Mouse (Mus musculus) right cerebral cortex, postnatal 36 days (tissue): Measurements from ENCODE around the gene Vmn1r192.
"Not testable (repeated sequence)": the region's sequence is repeated elsewhere in the genome, so short reads cannot be mapped to it uniquely, and the experiment has no call there.

Experiments used
- DNase-seq, 2 experiments: peaks; one replicate each; pipeline ENCODE4 v3.0.0; 2022; ENCODE audit warnings: low spot score in 2 of 2, mixed read lengths in 1 of 2

Vmn1r192 gene

DNA sequence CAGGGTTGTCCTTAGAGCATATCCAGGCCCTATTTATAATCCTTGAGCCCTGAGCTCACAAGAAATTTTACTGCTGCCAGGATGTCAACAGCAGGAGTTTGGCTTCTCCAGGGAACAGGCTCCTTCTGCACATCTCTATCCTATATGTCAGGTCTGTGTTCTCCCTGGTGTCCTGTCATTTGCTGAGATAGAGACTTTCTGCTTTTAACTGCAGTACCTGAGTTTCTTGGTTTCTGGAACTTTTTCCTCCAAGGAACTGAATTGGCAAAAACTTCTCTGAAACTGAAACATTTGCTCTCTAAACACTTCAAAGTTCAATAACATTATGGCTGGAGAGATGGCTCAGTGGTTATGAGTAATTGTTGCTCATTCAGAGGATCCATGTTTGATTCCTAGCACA, at the start of gene Vmn1r192:
Gene Vmn1r192 (minus strand): TSS at position 101 of the 400 bp plus-strand sequence.
- DNase-seq, result no peak

DNA sequence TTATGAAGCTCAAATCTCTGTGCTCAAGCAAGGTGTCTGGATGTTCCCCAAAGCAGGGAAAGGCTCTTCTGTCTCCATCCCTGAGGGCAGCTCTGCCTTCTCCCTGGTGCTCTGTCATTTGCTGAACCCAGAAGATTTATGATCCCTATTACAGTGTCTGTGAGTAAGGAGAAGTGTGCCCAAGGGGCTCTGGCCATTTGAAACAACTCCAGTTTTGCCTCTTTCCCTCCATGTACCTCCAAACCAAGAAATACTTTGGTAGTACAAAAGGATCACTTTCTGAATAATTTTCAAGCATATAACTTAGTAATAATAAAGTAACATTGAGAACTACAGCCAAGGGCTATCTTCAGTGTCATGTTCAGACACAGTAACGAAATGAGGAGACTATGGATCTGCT, 32.1 kb upstream of the Vmn1r192 start, which contains the start of gene Vmn1r193:
Gene Vmn1r193 (minus strand): TSS at position 101 of the 400 bp plus-strand sequence.
- DNase-seq, result not testable (repeated sequence)

DNA sequence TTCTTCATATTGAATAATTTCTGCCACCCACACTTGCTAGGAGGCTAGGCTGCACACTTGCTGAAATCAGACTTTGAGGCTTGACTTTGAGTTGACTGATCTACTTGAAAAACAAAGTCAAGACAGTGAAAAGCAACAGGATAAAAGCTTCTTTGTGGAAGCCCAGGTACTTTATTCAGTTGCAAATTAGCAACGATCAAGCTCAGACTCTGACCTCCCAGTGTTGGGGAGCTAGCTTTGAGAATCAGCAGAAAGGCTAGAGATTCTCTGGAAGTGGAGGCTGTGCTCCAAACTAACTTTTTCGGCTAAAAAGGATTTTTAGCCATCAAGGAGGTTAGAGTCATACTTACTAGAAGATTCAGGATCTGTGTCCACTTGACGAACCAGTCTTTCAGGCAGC, 1.8 kb upstream of the Vmn1r192 start:
- DNase-seq, result not testable (repeated sequence)

DNA sequence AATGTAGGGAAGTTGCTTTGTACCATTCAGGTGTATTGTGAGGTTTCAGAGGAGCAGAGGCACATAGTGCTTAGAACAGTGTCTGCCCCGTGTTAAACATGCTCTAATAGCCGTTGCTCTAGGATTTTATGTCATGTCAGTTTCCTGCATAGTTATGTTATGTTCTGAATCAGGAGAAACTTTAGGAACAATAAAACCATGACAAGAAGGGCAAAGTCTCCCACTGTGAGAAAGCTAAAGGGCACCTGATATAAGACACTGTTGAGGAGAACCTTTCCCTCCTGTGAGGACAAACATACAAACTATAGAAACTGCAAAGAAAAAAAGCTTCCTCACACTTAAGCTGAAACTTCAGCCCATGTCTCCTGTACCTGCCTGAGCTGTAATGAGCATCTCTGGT, 556 bp downstream of the Vmn1r192 start:
- DNase-seq, result no peak

DNA sequence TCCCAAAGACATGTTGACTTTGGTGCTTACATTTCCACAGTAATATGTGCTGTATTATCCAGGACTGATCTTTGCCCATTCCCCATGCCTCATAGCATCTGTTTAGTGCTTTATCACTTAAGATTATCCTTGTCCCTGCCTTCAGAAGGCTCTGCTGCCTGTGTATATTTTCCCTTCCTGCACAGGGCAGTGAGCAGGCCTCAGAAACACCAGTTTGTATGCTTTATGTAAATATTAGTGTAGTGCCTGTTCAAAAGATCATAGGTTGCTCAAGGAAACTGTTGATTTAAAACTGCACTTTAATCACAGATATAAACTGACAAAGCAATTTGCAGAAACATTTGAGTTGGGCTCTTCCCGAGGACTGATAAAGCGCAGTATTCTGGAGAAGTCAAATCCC, 1.6 kb downstream of the Vmn1r192 start:
- DNase-seq, result no peak

DNA sequence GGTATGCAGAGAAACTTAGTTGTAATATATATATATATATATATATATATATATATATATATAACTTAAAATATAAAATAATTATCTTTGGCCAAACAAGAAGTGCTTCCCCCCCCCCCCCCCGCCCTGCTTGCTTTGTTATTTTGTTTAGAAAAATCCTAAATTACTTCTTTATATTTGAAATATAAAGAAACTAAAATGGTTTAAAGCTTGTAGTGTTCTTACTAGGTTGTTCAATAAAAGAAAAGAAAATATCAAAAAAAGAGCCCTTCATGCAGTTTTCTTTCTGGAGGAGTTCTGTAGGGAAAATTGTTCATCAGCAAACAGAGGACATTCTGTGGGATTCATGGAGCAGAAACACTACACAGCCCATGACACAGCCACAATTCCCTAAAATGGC, 7.1 kb downstream of the Vmn1r192 start, which contains the start of gene Vmn1r191:
Gene Vmn1r191 (minus strand): TSS at position 101 of the 400 bp plus-strand sequence.
- DNase-seq, result no peak

DNA sequence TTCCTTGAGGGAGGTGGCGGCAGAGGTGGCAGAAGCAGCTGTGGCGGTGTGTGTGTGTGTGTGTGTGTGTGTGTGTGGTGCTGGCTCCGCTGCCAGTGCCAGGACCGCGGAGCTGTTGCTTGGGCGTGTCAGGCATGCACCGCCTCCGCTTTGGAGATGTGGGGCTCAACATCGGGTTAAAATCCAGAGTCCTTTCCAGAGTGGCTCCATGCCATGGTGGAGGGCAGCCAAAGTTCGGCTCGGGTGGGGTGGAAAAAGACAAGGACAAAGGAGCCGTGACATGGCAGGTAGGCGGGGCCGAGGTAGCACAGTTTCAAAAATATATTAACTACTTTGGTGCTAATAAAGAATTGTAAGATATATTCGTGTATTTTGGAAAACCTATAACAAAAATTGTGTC, 22.5 kb downstream of the Vmn1r192 start:
- no peak for DNase-seq

DNA sequence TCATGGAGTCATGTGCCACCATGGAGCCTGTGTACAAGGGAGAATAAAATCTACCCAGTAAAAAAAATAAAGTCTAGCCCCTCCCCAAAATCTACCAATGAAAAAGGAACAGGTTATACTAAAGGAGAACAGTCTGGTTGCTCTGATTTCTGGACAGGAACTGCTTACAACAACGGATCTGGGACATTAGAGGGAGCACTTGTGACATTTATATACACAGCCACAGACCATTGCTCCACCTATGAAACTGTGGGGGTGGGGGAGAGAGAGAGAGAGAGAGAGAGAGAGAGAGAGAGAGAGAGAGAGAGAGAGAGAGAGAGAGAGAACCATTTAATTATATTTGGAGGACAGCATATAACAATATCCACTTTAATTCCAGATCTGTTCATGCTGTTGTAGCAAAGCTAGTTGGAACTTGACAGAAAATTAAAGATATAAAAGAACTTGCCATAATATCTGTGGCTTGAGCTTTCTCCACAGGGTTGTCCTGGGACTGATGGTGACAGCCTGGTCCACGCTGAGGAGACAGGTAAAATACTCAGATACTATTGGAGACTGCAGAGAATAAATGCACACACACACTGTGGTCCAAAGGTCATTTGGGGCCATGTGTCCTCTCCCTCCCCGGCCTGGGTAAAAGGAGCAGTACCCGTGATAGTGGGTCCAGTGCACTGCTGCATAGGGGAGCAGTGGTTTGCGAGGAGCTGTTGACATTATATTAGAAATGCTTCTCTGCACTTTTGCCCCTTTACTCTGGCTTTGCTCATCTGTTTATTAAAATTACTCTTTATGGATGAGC, 54.2 kb downstream of the Vmn1r192 start:
- not testable (repeated sequence) for DNase-seq
